Mouse (Mus musculus) thymus, adult 2 months (tissue): ENCODE data around the gene Mecom.

Experiments
- CTCF ChIP-seq: fragments of 200-500 bp; IDR thresholded peaks from 2 replicates; pipeline ENCODE4 v1.5.1; 2012; ENCODE audit warnings: mild to moderate bottlenecking, control low read depth, low read length, moderate library complexity, borderline replicate concordance; ENCODE audit not compliant: control insufficient read depth, poor library complexity, insufficient read depth; ENCODE audit errors: extremely low read depth
- POLR2A ChIP-seq: fragments of 200-500 bp; IDR thresholded peaks from 2 replicates; pipeline ENCODE4 v1.6.1; 2012; ENCODE audit warnings: mild to moderate bottlenecking, low read length, control low read depth, moderate library complexity; ENCODE audit not compliant: control insufficient read depth, poor library complexity, insufficient read depth; ENCODE audit errors: extremely low read depth

GRCm38 (mm10) chr3:30294433-30294832, 253.4 kb downstream of the Mecom start:
- TF ChIP-seq POLR2A (no peak), CTCF (no peak)
